Mouse (Mus musculus) thymus, adult 2 months (tissue): ENCODE measurements at regions not wholly inside any gene's neighbourhood (a gene's known extent, or its start where the extent isn't known, plus 50 kb on each side); places are given as distances from the start of the nearest gene placed in this dataset.

Source experiments
- CTCF ChIP-seq: fragments of 200-500 bp; IDR thresholded peaks from 2 replicates; pipeline ENCODE4 v1.5.1; 2012; ENCODE audit warnings: mild to moderate bottlenecking, control low read depth, low read length, moderate library complexity, borderline replicate concordance; ENCODE audit not compliant: control insufficient read depth, poor library complexity, insufficient read depth; ENCODE audit errors: extremely low read depth
- POLR2A ChIP-seq: fragments of 200-500 bp; IDR thresholded peaks from 2 replicates; pipeline ENCODE4 v1.6.1; 2012; ENCODE audit warnings: mild to moderate bottlenecking, low read length, control low read depth, moderate library complexity; ENCODE audit not compliant: control insufficient read depth, poor library complexity, insufficient read depth; ENCODE audit errors: extremely low read depth

DNA sequence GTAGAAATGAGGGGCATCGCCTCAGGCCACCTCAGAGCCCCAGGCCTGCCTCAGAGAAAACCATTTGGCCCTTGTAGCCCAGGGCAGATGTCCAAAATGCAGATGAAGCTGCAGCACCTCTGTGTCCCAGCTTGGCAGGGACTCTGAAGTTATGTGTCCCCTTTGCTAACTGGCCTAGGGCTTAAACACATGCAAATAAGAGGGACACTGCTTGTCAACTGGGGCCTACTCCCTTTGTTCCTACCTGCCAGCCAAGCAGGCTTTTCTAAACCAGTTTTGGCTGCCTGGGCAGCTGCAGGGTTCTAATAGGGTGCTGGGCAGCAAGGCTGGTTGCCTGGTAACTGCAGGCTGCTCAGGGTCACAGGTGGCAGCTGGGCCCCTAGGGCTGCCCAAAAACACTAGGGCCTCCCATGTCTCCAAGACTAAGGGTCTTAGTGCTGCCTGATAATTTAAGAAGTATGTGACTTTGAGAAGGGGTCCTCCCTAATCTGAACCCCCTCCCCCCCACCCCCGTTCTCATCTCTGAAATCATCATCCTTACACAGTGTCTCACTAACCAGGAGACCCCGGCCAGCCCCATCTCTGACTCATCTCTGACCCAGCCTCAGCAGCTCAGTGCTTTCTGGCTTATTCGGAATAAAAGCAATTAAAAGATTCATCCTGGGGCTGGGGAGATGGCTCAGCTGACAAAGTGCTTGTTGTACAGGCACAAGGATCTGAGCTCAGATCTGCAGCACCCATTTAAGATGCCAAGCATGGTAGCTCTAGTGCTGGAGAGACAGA is 158.3 kb downstream of the Tle3 start:
- no peak for TF ChIP-seq CTCF
- TF ChIP-seq POLR2A: no peak
